Mouse (Mus musculus): ENCODE results near the gene Cntnap1.
A peak's percentile ranks its signal among the peaks of the same experiment; 100 is the strongest.
"Not testable (repeated sequence)": the region's sequence is repeated elsewhere in the genome, so short reads cannot be mapped to it uniquely, and the experiment has no call there.

Cntnap1 gene

GRCm38 (mm10) chr11:101149178-101150105 lies 20.9 kb upstream of the Cntnap1 start:
- no peak for DNase-seq

GRCm38 (mm10) chr11:101151063-101151462 lies 19.3 kb upstream of the Cntnap1 start:
- DNase-seq, result no peak

- DNase-seq, result no peak
These were observed 17.5 kb upstream of the Cntnap1 start for GRCm38 (mm10) chr11:101152825-101153224.

- no peak for DNase-seq
These were observed 15.7 kb upstream of the Cntnap1 start for GRCm38 (mm10) chr11:101154648-101155047.

- DNase-seq, result no peak
These were observed 15.2 kb upstream of the Cntnap1 start for GRCm38 (mm10) chr11:101155151-101155550.

- DNase-seq, result peak; percentile 80 to 83
These were observed 14.5 kb upstream of the Cntnap1 start, which contains the start of gene Tubg2 for GRCm38 (mm10) chr11:101155728-101156371. Tubg2 (plus strand) TSS chr11:101155907.

GRCm38 (mm10) chr11:101160151-101160550 lies 10.2 kb upstream of the Cntnap1 start:
- not testable (repeated sequence) for DNase-seq

- DNase-seq, result not testable (repeated sequence)
These were observed 9.3 kb upstream of the Cntnap1 start for GRCm38 (mm10) chr11:101160981-101161505.

GRCm38 (mm10) chr11:101161551-101161950 lies 8.8 kb upstream of the Cntnap1 start:
- no peak for DNase-seq

GRCm38 (mm10) chr11:101162301-101162700 lies 8.0 kb upstream of the Cntnap1 start:
- DNase-seq, result no peak

GRCm38 (mm10) chr11:101162772-101163171 lies 7.6 kb upstream of the Cntnap1 start:
- no peak for DNase-seq

GRCm38 (mm10) chr11:101163476-101164350 lies 6.6 kb upstream of the Cntnap1 start:
- DNase-seq, result peak in 1 of 2 experiments; percentile 33

GRCm38 (mm10) chr11:101164351-101164665 lies 6.0 kb upstream of the Cntnap1 start:
- no peak for DNase-seq

- DNase-seq, result no peak
These were observed 5.4 kb upstream of the Cntnap1 start for GRCm38 (mm10) chr11:101164677-101165580.

GRCm38 (mm10) chr11:101166357-101166756 lies 4.0 kb upstream of the Cntnap1 start:
- DNase-seq, result no peak

GRCm38 (mm10) chr11:101167211-101167962 lies 2.9 kb upstream of the Cntnap1 start:
- DNase-seq, result no peak

GRCm38 (mm10) chr11:101167963-101168300 lies 2.4 kb upstream of the Cntnap1 start:
- no peak for DNase-seq

- DNase-seq, result no peak
These were observed 1.9 kb upstream of the Cntnap1 start for GRCm38 (mm10) chr11:101168301-101168980.

GRCm38 (mm10) chr11:101169301-101170107 lies 819 bp upstream of the Cntnap1 start:
- peak in 1 of 2 experiments; percentile 56 for DNase-seq
